13 mouse cellular contexts compared by ENCODE assay signal in genomic region chr7:100488474-100489048, GRCm38 (mm10). TPM values are rescaled to one million over a fixed set of nuclear protein-coding genes. Genes with fewer than 3 reads are reported as not detected.
DNase-seq lines count a peak whose midpoint lies in the region; ATAC-seq and TF ChIP-seq lines count a peak whose summit lies in the region.
"Had no signal": no experiment of that assay in that cellular context is flagged by ENCODE, and none has a peak within 500 bp of the region (broad histone marks: within the 10 kb centered on the region; RNA-seq: fewer than 3 reads in every experiment).

No protein-coding gene starts in this region.

- no peak for DNase-seq in forebrain, embryonic 10.5 days (ENCODE audit: extremely low spot score, low spot score)
- DNase-seq in forebrain, embryonic 11.5 days (ENCODE audit: low spot score) = no peak
- DNase-seq in left cerebral cortex, postnatal 4 days = peak; percentile 68
- DNase-seq in left cerebral cortex, adult 2 months (ENCODE audit: extremely low spot score in 1 of 2, low spot score in 2 of 2) = no peak
- DNase-seq in brain, embryonic 14.5 days (ENCODE audit: low read depth) = peak; percentile 84
- DNase-seq in midbrain, postnatal 0 days (ENCODE audit: low spot score) = peak; percentile 68
- DNase-seq in cerebellum, adult 9-11 months = no peak
- DNase-seq in layer of hippocampus, adult 2 months (ENCODE audit: low spot score in 2 of 2) = no peak
- DNase-seq: kidney, adult 2 months; lung, adult 18-20 months had no signal

- peaks cover 21% of the 10 kb centered on the region for H3K4me1 ChIP-seq in forebrain, embryonic 10.5 days
- peaks cover 5% of the 10 kb centered on the region; the same call in 1 of the 2 replicates for H3K4me1 ChIP-seq in forebrain, embryonic 11.5 days (replicated peaks; ENCODE audit: control insufficient read depth, insufficient read depth, low read length)
- 0 out of 2 replicates have a peak, but pooled peaks cover 3% of the 10 kb centered on the region for H3K4me1 ChIP-seq in midbrain, postnatal 0 days (ENCODE audit: insufficient read depth, low read length)

- 52% methylated on average over 10 of the region's 10 CpGs for WGBS in forebrain, embryonic 10.5 days
- 42% methylated on average over 10 of the region's 10 CpGs for WGBS in forebrain, embryonic 11.5 days
- WGBS in midbrain, postnatal 0 days = 28% methylated on average over 10 of the region's 10 CpGs

- 0 out of 2 replicates have a peak overlapping the region, but pooled peaks have one; percentile 27 for H3K27ac ChIP-seq in forebrain, embryonic 10.5 days
- no peak overlapping the region for H3K27ac ChIP-seq in forebrain, embryonic 11.5 days (ENCODE audit: low read depth, low read length)
- no peak overlapping the region for H3K27ac ChIP-seq in left cerebral cortex, adult 2 months
- H3K27ac ChIP-seq in midbrain, postnatal 0 days (ENCODE audit: low read depth, low read length) = no peak overlapping the region
- H3K27ac ChIP-seq in layer of hippocampus, adult 2 months = no peak overlapping the region

- no peak for TF ChIP-seq POLR2A in brain, embryonic 14.5 days (IDR thresholded peaks at IDR 0.05; ENCODE audit: borderline replicate concordance, extremely low read depth, insufficient read depth, insufficient read length, poor library complexity, severe bottlenecking)

- intact Hi-C loops in left cerebral cortex, postnatal 4 days (cut with DNase I) = no loop called here
- intact Hi-C loops in left cerebral cortex, adult 2 months (cut with DNase I) = no loop called here

- no peaks in the 10 kb centered on the region for H3K36me3 ChIP-seq in forebrain, embryonic 10.5 days (replicated peaks)
- H3K36me3 ChIP-seq in forebrain, embryonic 11.5 days (ENCODE audit: control insufficient read depth, insufficient read depth, low read length) = no peaks in the 10 kb centered on the region
- H3K36me3 ChIP-seq in midbrain, postnatal 0 days (ENCODE audit: insufficient read depth, low read length) = no peaks in the 10 kb centered on the region

- no peak overlapping the region for H3K9ac ChIP-seq in forebrain, embryonic 11.5 days (ENCODE audit: low read length)
- H3K9ac ChIP-seq in midbrain, postnatal 0 days (replicated peaks; ENCODE audit: low read length, poor library complexity, severe bottlenecking) = no peak overlapping the region

- peaks cover 20% of the 10 kb centered on the region for H3K27me3 ChIP-seq in forebrain, embryonic 10.5 days (ENCODE audit: poor library complexity, severe bottlenecking)
- H3K27me3 ChIP-seq in forebrain, embryonic 11.5 days (ENCODE audit: control insufficient read depth, insufficient read depth, low read length) = no peaks in the 10 kb centered on the region
- no peaks in the 10 kb centered on the region for H3K27me3 ChIP-seq in midbrain, postnatal 0 days (ENCODE audit: insufficient read depth, low read length)
- H3K27me3 ChIP-seq: Patski had no signal

- H3K4me3 ChIP-seq in forebrain, embryonic 10.5 days = no peak overlapping the region
- no peak overlapping the region for H3K4me3 ChIP-seq in forebrain, embryonic 11.5 days (ENCODE audit: low read depth, low read length)
- no peak overlapping the region for H3K4me3 ChIP-seq in left cerebral cortex, adult 2 months
- no peak overlapping the region for H3K4me3 ChIP-seq in midbrain, postnatal 0 days (ENCODE audit: low read depth, low read length)
- no peak overlapping the region for H3K4me3 ChIP-seq in layer of hippocampus, adult 2 months

- H3K4me2 ChIP-seq in forebrain, embryonic 11.5 days (ENCODE audit: low read depth, low read length, severe bottlenecking) = no peak overlapping the region
- no peak overlapping the region for H3K4me2 ChIP-seq in midbrain, postnatal 0 days (ENCODE audit: low read depth, low read length, poor library complexity, severe bottlenecking)

- no peaks in the 10 kb centered on the region for H3K9me3 ChIP-seq in forebrain, embryonic 10.5 days
- H3K9me3 ChIP-seq in forebrain, embryonic 11.5 days (ENCODE audit: control insufficient read depth, low read length) = no peaks in the 10 kb centered on the region
- no peaks in the 10 kb centered on the region for H3K9me3 ChIP-seq in midbrain, postnatal 0 days (ENCODE audit: low read length)

- no peak for ATAC-seq in forebrain, embryonic 11.5 days (replicated peaks; ENCODE audit: low FRiP score)
- ATAC-seq in midbrain, postnatal 0 days (ENCODE audit: low FRiP score) = peak; percentile 39
- ATAC-seq: Patski had no signal

- TF ChIP-seq CTCF in left cerebral cortex, adult 2 months (IDR thresholded peaks at IDR 0.05) = no peak
- no peak for TF ChIP-seq CTCF in brain, embryonic 14.5 days (IDR thresholded peaks at IDR 0.05; ENCODE audit: borderline replicate concordance, extremely low read depth, insufficient read depth, insufficient read length)
- TF ChIP-seq CTCF in midbrain, postnatal 0 days (IDR thresholded peaks at IDR 0.05) = no peak
- no peak for TF ChIP-seq CTCF in layer of hippocampus, adult 2 months (conservative IDR thresholded peaks at IDR 0.05)

RNA-seq across cellular contexts. Expression of gene Ucp2, which starts 4.6 kb away (rescaled TPM):
- polyA plus RNA-seq in forebrain, embryonic 10.5 days (2016; fragmentation: Nextera tagmentation; extraction: Ambion mirVana) = 78.7 and 93.9 TPM in 2 replicates
- polyA plus RNA-seq in forebrain, embryonic 11.5 days (2014; fragmentation: Nextera tagmentation; extraction: Ambion mirVana) = 79.7 and 90.4 TPM in 2 replicates
- total RNA-seq in left cerebral cortex, postnatal 4 days (2021) = 10 to 100 TPM; 46.2 to 47.2 TPM
- 10 to 100 TPM; 69.0 to 79.3 TPM for total RNA-seq in left cerebral cortex, adult 2 months (2021)
- polyA plus RNA-seq in brain, embryonic 14.5 days (2012; rRNA removed) = 44.7 and 53.9 TPM in 2 replicates
- 93.0 and 118 TPM in 2 replicates for total RNA-seq in midbrain, postnatal 0 days (2014; rRNA removed)
- 99.5 and 99.9 TPM in 2 replicates for polyA plus RNA-seq in midbrain, postnatal 0 days (2015; fragmentation: Nextera tagmentation; extraction: Ambion mirVana)
- total RNA-seq in layer of hippocampus, adult 2 months (2021) = 10 to 100 TPM; 69.0 to 72.4 TPM

RNA-seq across cellular contexts. Expression of gene Ucp3, which starts 15.8 kb away (rescaled TPM):
- polyA plus RNA-seq in forebrain, embryonic 10.5 days (2016; fragmentation: Nextera tagmentation; extraction: Ambion mirVana) = not detected in 2 replicates
- not detected in 2 replicates for polyA plus RNA-seq in forebrain, embryonic 11.5 days (2014; fragmentation: Nextera tagmentation; extraction: Ambion mirVana)
- total RNA-seq in left cerebral cortex, postnatal 4 days (2021) = under 1 TPM in 1 of 2 experiments, not detected in 1; 0.28 TPM
- total RNA-seq in left cerebral cortex, adult 2 months (2021) = 1 to 10 TPM; 2.9 TPM
- 0.03 TPM in 1 of 2 replicates, not detected in the other for polyA plus RNA-seq in brain, embryonic 14.5 days (2012; rRNA removed)
- not detected in 2 replicates for total RNA-seq in midbrain, postnatal 0 days (2014; rRNA removed)
- 0.06 and 0.16 TPM in 2 replicates for polyA plus RNA-seq in midbrain, postnatal 0 days (2015; fragmentation: Nextera tagmentation; extraction: Ambion mirVana)
- 1 to 10 TPM; 3.0 to 3.6 TPM for total RNA-seq in layer of hippocampus, adult 2 months (2021)
- total RNA-seq: neutrophil, adult 5-6 weeks had no signal

RNA-seq across cellular contexts. Expression of gene Dnajb13, which starts 26.2 kb away (rescaled TPM):
- 0.26 and 0.30 TPM in 2 replicates for polyA plus RNA-seq in forebrain, embryonic 10.5 days (2016; fragmentation: Nextera tagmentation; extraction: Ambion mirVana)
- 0.49 and 0.84 TPM in 2 replicates for polyA plus RNA-seq in forebrain, embryonic 11.5 days (2014; fragmentation: Nextera tagmentation; extraction: Ambion mirVana)
- under 1 TPM; 0.38 to 0.62 TPM for total RNA-seq in left cerebral cortex, postnatal 4 days (2021)
- under 1 TPM; 0.28 to 0.50 TPM for total RNA-seq in left cerebral cortex, adult 2 months (2021)
- polyA plus RNA-seq in brain, embryonic 14.5 days (2012; rRNA removed) = 4.6 and 7.0 TPM in 2 replicates
- total RNA-seq in midbrain, postnatal 0 days (2014; rRNA removed) = 4.1 and 4.3 TPM in 2 replicates
- polyA plus RNA-seq in midbrain, postnatal 0 days (2015; fragmentation: Nextera tagmentation; extraction: Ambion mirVana) = 2.9 and 3.2 TPM in 2 replicates
- total RNA-seq in layer of hippocampus, adult 2 months (2021) = under 1 TPM; 0.39 to 0.51 TPM
- total RNA-seq: gastrocnemius, adult 18-20 months had no signal

RNA-seq across cellular contexts. Expression of gene Coa4, which starts 48.3 kb away (rescaled TPM):
- 20.4 and 20.6 TPM in 2 replicates for polyA plus RNA-seq in forebrain, embryonic 10.5 days (2016; fragmentation: Nextera tagmentation; extraction: Ambion mirVana)
- polyA plus RNA-seq in forebrain, embryonic 11.5 days (2014; fragmentation: Nextera tagmentation; extraction: Ambion mirVana) = 18.2 and 18.6 TPM in 2 replicates
- 1 to 10 TPM; 8.9 to 9.0 TPM for total RNA-seq in left cerebral cortex, postnatal 4 days (2021)
- total RNA-seq in left cerebral cortex, adult 2 months (2021) = 10 to 100 TPM in 1 of 2 experiments, 1 to 10 TPM in 1; 9.3 to 12.3 TPM
- polyA plus RNA-seq in brain, embryonic 14.5 days (2012; rRNA removed) = 14.1 and 15.3 TPM in 2 replicates
- total RNA-seq in midbrain, postnatal 0 days (2014; rRNA removed) = 3.9 and 7.5 TPM in 2 replicates
- polyA plus RNA-seq in midbrain, postnatal 0 days (2015; fragmentation: Nextera tagmentation; extraction: Ambion mirVana) = 5.7 and 6.5 TPM in 2 replicates
- 1 to 10 TPM; 7.8 to 9.4 TPM for total RNA-seq in layer of hippocampus, adult 2 months (2021)

Comparison
In these comparisons a context has a peak if more than half of its experiments do, and no peak if none do; other contexts are left out.
1. DNase-seq: peak in left cerebral cortex, postnatal 4 days (single experiment), brain, embryonic 14.5 days (single experiment) and midbrain, postnatal 0 days (single experiment); none in forebrain, embryonic 10.5 days (single experiment), forebrain, embryonic 11.5 days (single experiment), left cerebral cortex, adult 2 months (0 of 2), cerebellum, adult 9-11 months (single experiment) and layer of hippocampus, adult 2 months (0 of 2).